Mouse (Mus musculus): ENCODE measurements around the gene Aff4. TPM values are rescaled to one million over a fixed set of nuclear protein-coding genes. Genes with fewer than 3 reads are reported as not detected.

The Aff4 gene
- total RNA-seq (2023): 100 to 1,000 TPM; 170 to 172 TPM

DNA sequence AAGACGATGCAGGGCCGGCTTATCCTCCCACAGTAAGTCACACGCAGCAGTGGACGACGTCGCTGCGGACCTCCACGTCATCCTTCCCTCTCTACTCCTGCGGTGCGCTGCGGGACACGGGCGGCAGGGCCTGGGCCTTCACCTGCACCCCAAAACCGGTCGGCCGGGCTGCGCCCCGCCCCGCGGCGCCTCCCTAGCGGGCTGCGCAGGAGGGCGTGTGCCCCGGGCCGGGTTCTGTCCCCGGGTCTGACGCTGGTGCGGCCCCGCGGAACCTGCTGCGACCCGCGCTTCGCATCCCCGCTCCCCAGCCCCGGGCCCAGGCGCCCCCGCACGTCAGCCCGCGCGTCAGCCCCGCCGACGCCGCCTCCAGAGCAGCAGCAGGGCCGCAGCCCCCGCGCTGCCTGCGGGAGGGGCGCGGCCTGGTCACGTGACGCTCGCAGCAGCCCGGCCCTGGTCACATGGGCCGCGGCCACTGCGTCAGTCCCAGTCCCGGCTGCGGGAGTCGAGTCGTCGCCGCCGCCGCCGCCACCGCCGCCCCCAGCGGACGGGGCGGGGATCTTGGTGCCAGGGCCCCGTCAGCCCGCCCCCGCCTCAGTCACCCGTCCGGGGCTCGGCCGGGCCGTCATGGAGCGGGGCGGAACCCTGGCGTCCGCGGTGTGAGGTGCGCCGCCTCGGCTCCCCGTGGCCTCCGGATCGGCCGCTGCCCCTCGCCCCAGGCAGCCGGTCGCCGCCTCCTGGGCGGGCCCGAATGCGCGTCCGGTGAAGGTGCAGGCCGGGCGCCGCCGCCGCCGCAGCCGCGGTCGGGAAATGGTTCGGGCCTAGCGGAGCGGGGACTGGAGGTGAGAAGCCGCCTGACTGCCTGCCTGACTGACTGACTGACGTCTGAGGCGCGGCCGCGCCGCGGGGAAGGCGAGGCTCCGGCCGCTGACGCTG lies at the start of gene Aff4:
Gene Aff4 (plus strand): TSS at position 543 of the 933 bp plus-strand sequence.

DNA sequence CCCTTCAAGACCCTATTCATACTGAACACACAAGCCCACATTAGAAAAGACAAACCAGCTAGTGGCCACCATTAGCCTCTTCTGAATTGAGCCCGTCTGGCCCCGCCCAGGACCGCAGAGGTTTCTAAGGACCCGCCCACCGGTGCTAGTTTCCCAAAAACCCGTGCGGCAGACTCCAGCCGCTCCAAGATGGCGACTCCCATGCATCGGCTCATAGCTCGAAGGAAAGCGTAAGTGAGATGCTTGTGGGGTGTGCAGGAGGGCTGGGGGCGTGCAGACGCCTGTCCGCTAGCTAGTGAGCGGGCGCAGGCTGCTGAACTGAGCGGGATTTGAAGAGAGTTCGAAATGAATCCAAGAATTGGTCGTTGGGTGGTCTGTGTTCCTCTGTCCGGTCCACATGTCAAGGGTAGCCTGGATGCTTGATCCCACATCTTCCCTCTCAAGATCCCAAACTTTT lies 26.1 kb upstream of the Aff4 start, which contains the start of gene Zcchc10:
Gene Zcchc10 (plus strand): TSS at position 168 of the 457 bp plus-strand sequence.

DNA sequence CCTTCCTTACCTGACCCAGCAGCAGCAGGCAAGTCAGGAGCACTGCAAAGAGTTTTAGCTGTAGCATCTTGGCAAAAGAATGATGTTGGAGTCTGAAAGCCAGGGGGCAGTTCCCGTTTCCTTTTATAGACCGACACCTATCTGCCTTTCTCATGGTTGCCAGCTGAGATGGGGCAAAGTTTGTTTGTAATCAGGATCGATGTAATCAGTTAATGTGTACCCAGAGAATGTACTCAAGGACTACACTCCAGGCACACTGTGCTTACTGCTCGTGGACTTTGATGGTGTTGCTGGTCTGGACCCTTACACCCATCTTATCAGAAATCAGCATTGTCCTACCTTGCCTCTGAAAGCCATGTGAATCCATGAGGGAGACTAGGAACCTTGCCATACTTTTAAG lies 72.4 kb downstream of the Aff4 start, which contains the start of gene Leap2:
Gene Leap2 (minus strand): TSS at position 135 of the 400 bp plus-strand sequence.

DNA sequence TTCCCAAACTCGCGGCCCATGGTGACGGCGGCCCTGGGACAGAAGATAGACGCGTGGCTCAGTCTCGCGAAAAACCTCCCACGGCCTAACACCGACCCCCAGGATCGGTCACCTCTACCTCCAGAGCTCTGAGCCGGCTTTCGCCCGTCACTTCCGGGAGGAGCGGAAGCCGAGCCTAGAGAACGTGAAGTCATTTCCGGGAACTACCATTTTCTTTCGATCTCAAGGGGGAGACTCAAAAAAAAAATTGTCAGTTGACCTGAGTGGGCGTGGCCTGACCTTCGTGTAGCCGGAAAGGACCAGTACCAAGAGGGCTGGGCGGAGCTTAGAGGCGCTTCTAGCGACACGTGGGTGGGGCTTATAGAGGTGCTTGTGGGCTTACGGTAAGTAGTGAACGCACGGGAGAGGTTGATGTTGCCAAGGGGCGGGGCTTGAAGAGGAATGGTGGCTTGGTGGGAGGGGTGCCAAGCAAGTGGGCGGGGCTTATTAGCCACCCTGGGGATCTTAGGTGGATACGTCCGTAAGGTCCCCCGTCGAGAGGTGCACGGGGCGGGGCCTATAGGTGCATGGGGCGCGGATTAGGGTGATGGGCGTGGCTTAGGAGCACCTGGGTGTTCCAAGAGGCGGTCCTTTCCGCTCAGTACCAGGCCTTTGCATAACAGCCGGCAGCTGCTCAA lies 80.2 kb downstream of the Aff4 start, which contains the start of the genes Uqcrq and Gdf9:
Gene Uqcrq (minus strand): TSS at position 162 of the 677 bp plus-strand sequence.
Gene Gdf9 (plus strand): TSS at position 354 of the 677 bp plus-strand sequence.

DNA sequence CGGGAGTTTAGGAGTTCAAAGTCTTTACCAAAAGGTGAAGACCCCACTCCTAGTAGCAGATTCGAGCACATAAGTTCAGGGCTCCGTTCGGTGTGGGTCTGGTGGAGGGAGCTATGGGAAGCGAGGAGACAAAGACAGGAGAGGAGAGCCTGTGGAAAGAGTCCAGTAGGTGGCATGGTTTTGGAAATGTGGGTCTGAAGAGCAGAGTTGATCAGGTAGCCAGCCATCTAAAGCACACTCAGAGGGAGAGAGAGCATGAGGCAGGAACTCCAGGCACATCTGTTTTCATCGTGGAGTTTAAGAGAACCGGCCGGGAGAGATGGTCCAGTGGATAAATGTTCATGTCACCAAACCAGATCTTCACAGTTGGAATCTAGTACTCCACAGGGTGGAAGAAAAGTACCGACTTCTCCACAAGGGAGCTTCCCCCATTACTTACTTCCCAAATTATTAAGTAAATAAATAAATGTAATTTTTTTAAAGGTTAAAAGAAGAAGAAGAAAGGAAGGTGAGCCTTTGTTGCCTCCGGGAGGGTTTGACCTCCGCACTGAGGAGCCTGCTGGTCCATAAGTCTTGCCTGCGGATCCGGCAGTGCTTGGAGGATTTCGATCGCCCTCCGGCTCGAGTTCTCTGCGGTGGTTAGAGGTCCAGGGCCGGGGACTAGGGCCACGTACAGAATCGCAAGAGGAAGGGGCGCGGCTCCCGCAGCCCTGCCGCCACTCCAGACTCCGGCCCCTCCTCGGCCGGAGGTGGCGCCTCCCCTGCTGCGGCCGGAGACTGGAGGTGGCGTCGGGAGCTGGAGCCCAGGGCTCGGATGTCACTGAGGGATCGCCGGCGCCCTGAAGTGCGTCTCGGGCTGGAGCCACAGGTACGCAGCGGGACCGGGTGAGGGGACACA lies 106.1 kb downstream of the Aff4 start, which contains the start of the genes Gm10447 and Shroom1:
Gene Gm10447 (minus strand): TSS at position 637 of the 898 bp plus-strand sequence.
Gene Shroom1 (plus strand): TSS at position 732 of the 898 bp plus-strand sequence.

DNA sequence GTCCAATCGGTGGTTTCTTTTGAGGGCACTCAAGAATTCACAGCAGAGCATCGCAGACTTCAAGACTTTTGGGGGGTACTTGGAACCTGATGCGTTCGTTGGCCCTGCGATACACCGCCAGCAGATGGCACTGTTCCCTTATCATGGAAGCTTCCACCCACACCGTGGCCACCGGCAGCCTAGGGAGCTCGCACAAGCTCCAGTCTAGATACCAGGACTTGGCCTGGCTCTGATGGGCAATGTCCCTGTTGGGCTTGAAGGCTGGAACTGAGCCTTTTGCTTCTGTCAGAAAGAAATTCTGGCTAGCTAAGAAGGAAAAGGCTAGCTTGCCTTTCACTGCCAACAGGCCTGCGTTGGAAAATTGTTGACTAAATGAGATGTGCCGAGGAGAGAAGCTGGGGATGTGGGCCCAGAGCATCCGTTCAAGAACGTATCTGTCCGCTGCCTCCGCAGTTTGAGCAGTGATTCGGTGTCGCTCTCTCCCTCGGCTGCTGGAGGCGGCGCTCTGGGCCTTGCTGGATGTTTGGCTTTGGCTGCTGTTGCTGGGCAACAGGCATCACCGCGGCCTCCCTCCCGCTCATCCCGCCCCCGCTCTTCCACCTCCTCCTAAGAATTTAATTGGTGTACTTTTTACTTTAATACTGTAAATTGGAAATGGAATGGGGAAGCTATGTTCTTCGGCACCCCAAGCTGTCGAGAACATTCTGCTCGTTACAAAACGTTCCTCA lies 119.5 kb downstream of the Aff4 start, which contains the start of gene Gm9837:
Gene Gm9837 (minus strand): TSS at position 512 of the 728 bp plus-strand sequence.

Other genes with a start within 250 kb of the Aff4 start
- gene Hspa4, start 50.4 kb upstream of the Aff4 start, total RNA-seq (2023): 10 to 100 TPM; 87.9 to 98.8 TPM
- gene Zcchc10, start 26.2 kb upstream of the Aff4 start, total RNA-seq (2023): 10 to 100 TPM; 14.6 to 29.3 TPM
- not detected for gene Leap2, start 72.3 kb downstream of the Aff4 start, total RNA-seq (2023)
- 100 to 1,000 TPM; 172 to 178 TPM for gene Uqcrq, start 80.0 kb downstream of the Aff4 start, total RNA-seq (2023)
- 1 to 10 TPM; 1.3 to 3.0 TPM for gene Gdf9, start 80.2 kb downstream of the Aff4 start, total RNA-seq (2023)
- gene Gm10447, start 106.3 kb downstream of the Aff4 start, total RNA-seq (2023): not detected
- gene Shroom1, start 106.4 kb downstream of the Aff4 start, total RNA-seq (2023): not detected
- not detected for gene Gm9837, start 119.6 kb downstream of the Aff4 start, total RNA-seq (2023)
- not detected for gene Gm9945, start 129.3 kb downstream of the Aff4 start, total RNA-seq (2023)
- gene Sowaha, start 129.4 kb downstream of the Aff4 start, total RNA-seq (2023): not detected
- gene Sept8, start 168.4 kb downstream of the Aff4 start, total RNA-seq (2023): 1 to 10 TPM; 2.8 to 6.4 TPM
- gene Kif3a, start 216.5 kb downstream of the Aff4 start, total RNA-seq (2023): 1 to 10 TPM; 4.7 to 5.6 TPM

Measured in T-cell, adult 66 days (primary cell).